Mouse (Mus musculus) heart, postnatal 0 days (tissue): Measurements from ENCODE around the gene Tbl1x. TPM values are rescaled to one million over a fixed set of nuclear protein-coding genes. Genes with fewer than 3 reads are reported as not detected.

Experiments
- ATAC-seq: fragments of 200-750 bp; cut with Nextera tagmentation; 2 replicates; pipeline ENCODE4 v1.8.0; 2017; ENCODE audit warnings: low read depth, moderate number of reproducible peaks, moderate library complexity; ENCODE audit not compliant: insufficient read depth
- DNase-seq: peaks from one replicate; pipeline ENCODE4 v3.0.0-alpha.2; 2016; ENCODE audit warnings: low spot score
- H3K27ac ChIP-seq: fragments of 300-500 bp; sonication (generic); 2 replicates; pipeline ENCODE4 v1.5.1; 2014; ENCODE audit warnings: low read depth, mild to moderate bottlenecking
- H3K27me3 ChIP-seq: fragments of 300-500 bp; sonication (generic); 2 replicates; pipeline ENCODE4 v1.6.1; 2014; ENCODE audit warnings: low read length, mixed read lengths; ENCODE audit not compliant: control insufficient read depth, insufficient read depth
- H3K36me3 ChIP-seq: fragments of 300-500 bp; sonication (generic); replicated peaks from 2 replicates; pipeline ENCODE4 v1.6.1; 2014; ENCODE audit warnings: low read length, mixed read lengths; ENCODE audit not compliant: control insufficient read depth, insufficient read depth
- H3K4me1 ChIP-seq: fragments of 300-500 bp; sonication (generic); 2 replicates; pipeline ENCODE4 v1.6.1; 2014; ENCODE audit warnings: antibody characterized with exemption; ENCODE audit not compliant: control insufficient read depth, insufficient read depth
- H3K4me2 ChIP-seq: fragments of 300-500 bp; sonication (generic); 2 replicates; pipeline ENCODE4 v1.6.1; 2014; ENCODE audit warnings: low read depth, mild to moderate bottlenecking, low read length, moderate library complexity
- H3K4me3 ChIP-seq: fragments of 300-500 bp; sonication (generic); 2 replicates; pipeline ENCODE4 v1.5.1; 2014; ENCODE audit warnings: low read depth, low read length
- H3K9ac ChIP-seq: fragments of 300-500 bp; sonication (generic); replicated peaks from 2 replicates; pipeline ENCODE4 v1.6.1; 2014; ENCODE audit warnings: low read depth, low read length, mixed read lengths
- H3K9me3 ChIP-seq: fragments of 300-500 bp; sonication (generic); replicated peaks from 2 replicates; pipeline ENCODE4 v1.6.1; 2016; ENCODE audit warnings: low read length; ENCODE audit not compliant: control insufficient read depth
- CTCF ChIP-seq: IDR thresholded peaks from 2 replicates; pipeline ENCODE4 v1.5.1; 2016; ENCODE audit warnings: antibody characterized with exemption, control low read depth, low read depth
- EP300 ChIP-seq: IDR thresholded peaks from 2 replicates; pipeline ENCODE4 v1.6.1; 2016; ENCODE audit warnings: antibody characterized with exemption, low read depth
- WGBS: fragments of 180-500 bp; shearing (Covaris S2); extraction: QIAGEN DNeasy Blood & Tissue Kit; methylation state at CpG from one replicate; pipeline ENCODE4 v1.1.7; 2014; 5-methylcytosine and 5-hydroxymethylcytosine counted together
- polyA plus RNA-seq: library from polyadenylated mRNA; unstranded; fragments of >200 nt; fragmentation: Nextera tagmentation; extraction: Ambion mirVana; gene quantifications from 2 replicates; pipeline ENCODE4 v1.2.1, GENCODE M21; 2015
- total RNA-seq: library from RNA; depleted of rRNA; stranded (reverse); fragments of >200 nt; gene quantifications from 2 replicates; pipeline ENCODE4 v1.2.3, GENCODE M21; 2014; ENCODE audit warnings: low replicate concordance

The Tbl1x gene
- total and polyA plus RNA-seq, 2 experiments from 2014 or later = 34.1 to 64.4 TPM

- Histone ChIP-seq H3K9ac (no peak overlapping the region), H3K9me3 (no peaks in the 10 kb centered on the region), H3K27me3 (no peaks in the 10 kb centered on the region), H3K27ac (no peak overlapping the region), H3K4me3 (no peak overlapping the region), H3K4me2 (no peak overlapping the region), H3K36me3 (no peaks in the 10 kb centered on the region), H3K4me1 (peaks cover 15% of the 10 kb centered on the region)
- WGBS = 69% methylated on average over 4 of the region's 4 CpGs
- ATAC-seq = no peak
- TF ChIP-seq CTCF (no peak), EP300 (no peak)
- no peak for DNase-seq
Observed at GRCm38 (mm10) chrX:77544550-77544949, 33.7 kb downstream of the Tbl1x start.

GRCm38 (mm10) chrX:77545362-77546078 lies 34.7 kb downstream of the Tbl1x start:
- Histone ChIP-seq H3K4me2 (no peak overlapping the region), H3K27ac (0 out of 2 replicates have a peak overlapping the region, but pooled peaks have one; percentile 5), H3K4me1 (peaks cover 15% of the 10 kb centered on the region), H3K27me3 (no peaks in the 10 kb centered on the region), H3K9me3 (no peaks in the 10 kb centered on the region), H3K4me3 (no peak overlapping the region), H3K36me3 (no peaks in the 10 kb centered on the region), H3K9ac (no peak overlapping the region)
- DNase-seq (no peak), ATAC-seq (no peak)
- TF ChIP-seq EP300 (no peak), CTCF (no peak)

GRCm38 (mm10) chrX:77546448-77546847 lies 35.6 kb downstream of the Tbl1x start:
- H3K4me3 ChIP-seq = no peak overlapping the region
- TF ChIP-seq CTCF (peak; percentile 27; the same call in 1 of the 2 replicates), EP300 (no peak)
- no peak overlapping the region for H3K4me2 ChIP-seq
- no peak overlapping the region for H3K9ac ChIP-seq
- 0 out of 2 replicates have a peak overlapping the region, but pooled peaks have one; percentile 20 for H3K27ac ChIP-seq
- WGBS = 42% methylated on average over 1 of the region's 1 CpGs
- H3K9me3 ChIP-seq = no peaks in the 10 kb centered on the region
- H3K27me3 ChIP-seq = no peaks in the 10 kb centered on the region
- ATAC-seq = no peak
- no peaks in the 10 kb centered on the region for H3K36me3 ChIP-seq
- H3K4me1 ChIP-seq = peaks cover 15% of the 10 kb centered on the region
- no peak for DNase-seq

- no peak overlapping the region for H3K27ac ChIP-seq
- ATAC-seq = no peak
- WGBS = 48% methylated on average over 1 of the region's 1 CpGs
- H3K4me2 ChIP-seq = no peak overlapping the region
- H3K9ac ChIP-seq = no peak overlapping the region
- H3K4me3 ChIP-seq = no peak overlapping the region
- H3K9me3 ChIP-seq = no peaks in the 10 kb centered on the region
- peaks cover 15% of the 10 kb centered on the region for H3K4me1 ChIP-seq
- no peaks in the 10 kb centered on the region for H3K27me3 ChIP-seq
- no peak for DNase-seq
- TF ChIP-seq EP300 = no peak
- TF ChIP-seq CTCF = no peak
- H3K36me3 ChIP-seq = no peaks in the 10 kb centered on the region
Observed at GRCm38 (mm10) chrX:77548951-77549350, 38.1 kb downstream of the Tbl1x start.

GRCm38 (mm10) chrX:77550388-77550787 lies 39.6 kb downstream of the Tbl1x start:
- H3K36me3 ChIP-seq = no peaks in the 10 kb centered on the region
- H3K27ac ChIP-seq = 0 out of 2 replicates have a peak overlapping the region, but pooled peaks have one; percentile 20
- no peak overlapping the region for H3K9ac ChIP-seq
- no peak overlapping the region for H3K4me3 ChIP-seq
- no peaks in the 10 kb centered on the region for H3K27me3 ChIP-seq
- H3K4me2 ChIP-seq = no peak overlapping the region
- no peaks in the 10 kb centered on the region for H3K9me3 ChIP-seq
- TF ChIP-seq CTCF = no peak
- TF ChIP-seq EP300 = no peak
- DNase-seq (no peak), ATAC-seq (no peak)
- H3K4me1 ChIP-seq = peaks cover 11% of the 10 kb centered on the region

- Histone ChIP-seq H3K27me3 (no peaks in the 10 kb centered on the region), H3K27ac (no peak overlapping the region; the same call in 1 of the 2 replicates), H3K4me2 (no peak overlapping the region), H3K9ac (no peak overlapping the region), H3K9me3 (no peaks in the 10 kb centered on the region), H3K4me3 (no peak overlapping the region), H3K36me3 (no peaks in the 10 kb centered on the region), H3K4me1 (peaks cover 11% of the 10 kb centered on the region)
- ATAC-seq (no peak), DNase-seq (no peak)
- TF ChIP-seq EP300 (no peak), CTCF (no peak)
Observed at GRCm38 (mm10) chrX:77551306-77551705, 40.5 kb downstream of the Tbl1x start.
